In genomic region chr2:131352747-131353563, GRCm38 (mm10) we compare ENCODE assay signal across 8 mouse cellular contexts. TPM values are rescaled to one million over a fixed set of nuclear protein-coding genes. Genes with fewer than 3 reads are reported as not detected.
DNase-seq lines count a peak whose midpoint lies in the region; ATAC-seq and TF ChIP-seq lines count a peak whose summit lies in the region.

Gene Rnf24 (minus strand): TSS chr2:131352892.

- in situ Hi-C loops in Patski (cut with MboI; ENCODE audit: low pct_unique_long_range_greater_than_20kb) = no loop called here

- peak within 1 kb of the TSS; percentile 99 for H3K9ac ChIP-seq in hindbrain, embryonic 15.5 days

- DNase-seq in Patski (ENCODE audit: low read depth, low spot score) = peak; percentile 49
- DNase-seq in cerebellum, postnatal 14 days = peak; percentile 100
- peak; percentile 98 for DNase-seq in frontal cortex, postnatal 25 days (ENCODE audit: low spot score in 2 of 2)
- DNase-seq in left cerebral cortex, adult 11 months (ENCODE audit: low spot score) = peak; percentile 97
- peak; percentile 98 to 99 for DNase-seq in lung, postnatal 4 days
- peak; percentile 95 for DNase-seq in retina, postnatal 7 days (ENCODE audit: low read depth, low spot score)
- peak; percentile 99 for DNase-seq in urinary bladder, adult 2 months (ENCODE audit: low spot score)

- H3K4me3 ChIP-seq in hindbrain, embryonic 15.5 days = peak within 1 kb of the TSS; percentile 97

- H3K4me1 ChIP-seq in hindbrain, embryonic 15.5 days (replicated peaks) = peaks cover 30% of the 10 kb centered on the region

- peak within 1 kb of the TSS; percentile 66 for H3K4me2 ChIP-seq in hindbrain, embryonic 15.5 days

- no peaks in the 10 kb centered on the region for H3K9me3 ChIP-seq in hindbrain, embryonic 15.5 days

- WGBS in hindbrain, embryonic 15.5 days = under 1% methylated on average over 49 of the region's 54 CpGs

- TF ChIP-seq CTCF in Patski (IDR thresholded peaks at IDR 0.05) = no peak

- H3K27ac ChIP-seq in hindbrain, embryonic 15.5 days (replicated peaks) = peak within 1 kb of the TSS; percentile 98

- peak; percentile 88 for ATAC-seq in Patski
- ATAC-seq in hindbrain, embryonic 15.5 days (ENCODE audit: low FRiP score, low read depth) = peak; percentile 94

- POLR2A ChIA-PET in Patski (lab: Charles Lee) = no interaction called here

- CTCF ChIA-PET in Patski (lab: Charles Lee) = interaction anchor here (0.6 to 1.8 kb wide), 7 partner anchors 10 to 83 kb away, joined by 3 to 8 read pairs (median 3); no protein-coding TSS in a partner anchor

- no peaks in the 10 kb centered on the region for H3K36me3 ChIP-seq in hindbrain, embryonic 15.5 days

- no peaks in the 10 kb centered on the region for H3K27me3 ChIP-seq in Patski
- no peaks in the 10 kb centered on the region for H3K27me3 ChIP-seq in hindbrain, embryonic 15.5 days

RNA-seq across cellular contexts. Expression of gene Rnf24, which starts in this region (rescaled TPM):
- 11.5 TPM for polyA plus RNA-seq in Patski (2021)
- polyA plus RNA-seq in hindbrain, embryonic 15.5 days (2015; fragmentation: Nextera tagmentation; extraction: Ambion mirVana) = 15.9 and 18.2 TPM in 2 replicates
- 5.4 and 6.2 TPM in 2 replicates for polyA plus RNA-seq in urinary bladder, adult 2 months (2012; rRNA removed)

Comparison
In these comparisons a context has a peak if more than half of its experiments do, and no peak if none do; other contexts are left out.
1. Peak in every context shown above with its lines: DNase-seq, ATAC-seq, H3K4me3 ChIP-seq and H3K27ac ChIP-seq.
2. DNase-seq: peak in every context shown above with its lines; median percentile 100 in cerebellum, postnatal 14 days; 99 in urinary bladder, adult 2 months; 98 in lung, postnatal 4 days; 98 in frontal cortex, postnatal 25 days; 97 in left cerebral cortex, adult 11 months; 95 in retina, postnatal 7 days; 49 in Patski.